Mouse (Mus musculus): ENCODE data around the gene Rsad2.
"Not testable (repeated sequence)": the region's sequence is repeated elsewhere in the genome, so short reads cannot be mapped to it uniquely, and the experiment has no call there.

Gene Rsad2

GRCm38 (mm10) chr12:26446377-26447045 lies 9.7 kb downstream of the Rsad2 start:
- DNase-seq (ENCODE audit: low spot score in 2 of 2), result no peak

DNA sequence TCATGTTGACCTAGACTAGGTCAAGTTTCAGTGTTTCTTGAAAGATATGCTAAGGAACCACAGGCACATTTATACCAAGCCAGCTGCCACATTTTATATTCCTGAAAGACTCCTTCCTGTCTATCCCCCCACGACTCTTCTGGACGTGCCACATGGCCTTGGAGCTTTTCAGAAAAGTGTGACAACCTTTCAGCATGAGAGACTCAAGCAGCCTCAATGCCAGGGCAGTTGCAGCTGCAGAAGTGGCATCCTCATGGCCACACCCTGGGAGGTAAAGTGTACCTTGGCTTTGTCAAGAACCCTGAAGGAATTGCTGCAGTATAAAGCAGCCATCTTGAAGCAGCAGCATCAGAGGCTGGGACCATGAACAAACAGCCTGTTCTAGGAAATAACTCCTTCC lies 11.7 kb downstream of the Rsad2 start:
- no peak for DNase-seq (ENCODE audit: low spot score in 2 of 2)

GRCm38 (mm10) chr12:26444054-26444453 lies 12.2 kb downstream of the Rsad2 start:
- peak; percentile 49 to 65 for DNase-seq (ENCODE audit: low spot score in 2 of 2)

DNA sequence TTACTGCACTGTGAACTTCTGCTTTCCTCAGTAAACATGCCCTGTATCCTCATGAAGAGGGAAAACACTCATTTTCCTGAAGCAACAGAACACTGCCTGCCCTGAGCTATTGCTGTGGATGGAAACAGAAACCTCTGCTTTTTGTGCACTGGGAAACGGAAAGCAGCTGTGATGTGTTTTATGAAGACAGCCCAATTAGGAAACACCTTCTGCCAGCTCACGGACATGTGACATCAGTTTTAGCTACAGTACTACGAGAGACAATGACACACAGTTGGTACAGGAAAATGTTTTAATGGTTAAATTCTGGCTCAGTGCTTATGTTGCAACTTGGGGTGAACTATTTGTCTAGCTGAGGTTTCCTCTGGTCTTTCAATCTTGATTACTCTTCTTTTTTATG lies 16.9 kb downstream of the Rsad2 start:
- DNase-seq (ENCODE audit: low spot score in 2 of 2), result no peak

DNA sequence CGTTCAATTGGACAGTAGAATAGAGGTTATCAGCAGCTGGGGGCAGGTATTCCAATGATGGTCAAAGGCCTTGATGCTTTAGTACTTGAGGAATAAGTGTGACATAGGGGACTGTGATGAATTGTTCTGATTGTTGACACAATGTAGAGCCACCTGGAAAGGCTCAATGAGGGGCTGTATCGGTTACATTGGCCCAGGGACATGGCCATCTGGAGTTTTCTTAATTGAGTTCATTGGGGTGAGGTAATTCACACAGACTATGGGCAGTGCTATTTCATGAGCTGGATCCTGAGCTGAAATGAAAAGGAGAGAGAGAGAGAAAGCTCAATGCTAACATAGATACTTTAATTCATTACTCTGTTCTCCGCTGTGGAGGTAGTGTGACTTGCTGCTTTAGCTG lies 18.3 kb downstream of the Rsad2 start:
- DNase-seq (ENCODE audit: low spot score in 2 of 2), result no peak

- DNase-seq (ENCODE audit: low spot score in 2 of 2), result no peak
These were observed 19.9 kb downstream of the Rsad2 start for GRCm38 (mm10) chr12:26436334-26436733.

DNA sequence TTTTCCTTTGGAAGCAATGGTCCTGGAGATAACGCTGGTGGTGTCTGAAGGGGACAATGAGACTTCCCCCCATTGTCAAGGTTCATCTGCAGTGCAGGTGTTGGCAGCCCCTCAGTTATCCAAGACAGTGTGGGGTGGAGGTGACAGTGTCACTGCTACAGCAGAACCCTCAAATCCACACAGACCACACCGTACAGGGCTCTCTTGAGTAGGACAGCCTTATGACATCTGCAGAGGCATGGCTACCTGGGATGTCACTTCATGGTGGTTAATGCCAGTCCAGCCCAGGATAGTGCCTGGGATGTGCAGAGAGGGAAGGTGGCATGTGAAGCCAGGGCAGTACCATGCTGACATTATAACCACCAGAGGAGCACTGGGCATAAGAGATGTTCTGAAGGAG lies 27.5 kb downstream of the Rsad2 start:
- not testable (repeated sequence) for DNase-seq (ENCODE audit: low spot score in 2 of 2)

- DNase-seq (ENCODE audit: low spot score in 2 of 2), result no peak
These were observed 31.4 kb downstream of the Rsad2 start for GRCm38 (mm10) chr12:26424841-26425240.

GRCm38 (mm10) chr12:26418322-26418721 lies 37.9 kb downstream of the Rsad2 start:
- peak in 1 of 2 experiments; percentile 23 for DNase-seq (ENCODE audit: low spot score in 2 of 2)

GRCm38 (mm10) chr12:26416636-26417295 lies 39.5 kb downstream of the Rsad2 start:
- no peak for DNase-seq (ENCODE audit: low spot score in 2 of 2)

- peak; percentile 82 to 92 for DNase-seq (ENCODE audit: low spot score in 2 of 2)
These were observed 41.0 kb downstream of the Rsad2 start, which contains the start of gene Rnf144a for GRCm38 (mm10) chr12:26415104-26415771. Gene Rnf144a (minus strand): TSS chr12:26415254.

DNA sequence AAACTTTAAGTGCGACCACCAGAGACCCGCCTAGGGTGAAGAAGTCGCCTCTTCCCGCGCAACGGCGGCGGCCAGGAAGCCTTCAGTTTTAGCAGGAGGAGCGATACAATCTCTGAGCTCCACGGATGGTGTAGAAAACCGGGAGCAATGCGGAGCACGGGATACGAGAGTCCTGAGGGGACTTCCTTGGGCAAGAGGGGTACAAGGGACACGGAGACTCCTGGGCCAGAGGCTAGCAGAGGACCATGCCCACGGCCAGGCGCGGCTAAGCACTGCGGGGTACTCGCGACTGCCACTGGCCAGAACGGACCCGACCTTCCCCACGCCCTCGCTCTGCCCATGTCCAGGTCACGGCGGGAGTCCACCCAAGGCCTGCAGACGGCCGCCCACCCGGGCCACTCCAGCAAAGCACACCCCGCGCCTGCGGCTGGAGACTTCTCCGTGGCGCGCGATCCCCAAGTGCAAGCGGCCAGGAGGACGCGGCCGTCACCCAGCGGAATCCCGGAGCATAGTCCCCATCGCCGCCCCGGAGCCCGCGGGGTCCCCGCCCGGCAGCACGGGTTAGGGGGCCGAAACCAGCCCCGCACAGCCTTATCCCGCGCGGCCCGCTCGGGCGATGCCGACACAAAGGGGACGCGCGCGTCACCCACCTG lies 41.7 kb downstream of the Rsad2 start:
- peak in 1 of 2 experiments; percentile 38 for DNase-seq (ENCODE audit: low spot score in 2 of 2)

DNA sequence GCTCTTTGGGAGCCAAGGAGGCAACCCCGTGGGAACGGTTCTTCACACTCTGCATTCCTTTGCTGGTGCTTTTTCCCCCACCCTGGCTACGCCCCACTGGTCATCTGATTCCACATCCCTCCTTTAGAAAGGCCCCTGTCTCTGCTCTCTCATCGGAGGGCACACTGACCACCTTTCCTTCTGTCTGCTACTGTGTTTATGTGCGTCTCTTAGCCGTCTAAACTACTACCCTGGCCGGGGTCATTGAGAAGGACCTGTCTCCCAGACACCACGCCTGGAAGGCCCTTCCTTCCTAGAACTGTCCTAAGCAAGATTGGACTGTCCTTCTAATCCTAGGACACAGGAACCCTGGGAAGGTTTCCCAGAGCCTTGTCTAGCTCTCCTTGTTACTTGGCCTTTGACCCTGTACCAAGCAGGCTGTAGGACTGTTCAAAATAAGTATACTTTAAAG lies 42.3 kb downstream of the Rsad2 start:
- DNase-seq (ENCODE audit: low spot score in 2 of 2), result no peak

GRCm38 (mm10) chr12:26412802-26413201 lies 43.5 kb downstream of the Rsad2 start:
- DNase-seq (ENCODE audit: low spot score in 2 of 2), result no peak

GRCm38 (mm10) chr12:26411841-26412450 lies 44.3 kb downstream of the Rsad2 start:
- no peak for DNase-seq (ENCODE audit: low spot score in 2 of 2)

DNA sequence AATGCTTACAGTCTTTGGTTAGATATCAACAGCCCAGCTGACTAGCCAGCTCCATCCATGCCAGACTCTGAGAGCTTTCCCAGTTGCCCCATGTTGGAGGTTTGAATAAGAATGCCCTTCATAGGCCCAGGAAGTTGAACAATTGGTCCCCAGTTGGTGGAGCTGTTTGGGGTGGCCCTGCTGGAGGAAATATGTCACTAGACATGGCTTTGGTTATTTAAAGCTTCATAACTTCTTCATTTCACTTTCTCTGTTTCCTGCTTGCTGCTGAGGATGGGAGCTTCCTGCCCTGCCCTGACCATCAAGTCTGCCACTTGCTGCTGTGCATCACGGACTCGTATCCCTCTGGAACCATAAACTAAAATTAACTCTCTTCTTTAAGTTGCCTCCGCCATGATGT lies 45.8 kb downstream of the Rsad2 start:
- DNase-seq (ENCODE audit: low spot score in 2 of 2), result no peak

- no peak for DNase-seq (ENCODE audit: low spot score in 2 of 2)
These were observed 47.5 kb downstream of the Rsad2 start for GRCm38 (mm10) chr12:26408707-26409106.

DNA sequence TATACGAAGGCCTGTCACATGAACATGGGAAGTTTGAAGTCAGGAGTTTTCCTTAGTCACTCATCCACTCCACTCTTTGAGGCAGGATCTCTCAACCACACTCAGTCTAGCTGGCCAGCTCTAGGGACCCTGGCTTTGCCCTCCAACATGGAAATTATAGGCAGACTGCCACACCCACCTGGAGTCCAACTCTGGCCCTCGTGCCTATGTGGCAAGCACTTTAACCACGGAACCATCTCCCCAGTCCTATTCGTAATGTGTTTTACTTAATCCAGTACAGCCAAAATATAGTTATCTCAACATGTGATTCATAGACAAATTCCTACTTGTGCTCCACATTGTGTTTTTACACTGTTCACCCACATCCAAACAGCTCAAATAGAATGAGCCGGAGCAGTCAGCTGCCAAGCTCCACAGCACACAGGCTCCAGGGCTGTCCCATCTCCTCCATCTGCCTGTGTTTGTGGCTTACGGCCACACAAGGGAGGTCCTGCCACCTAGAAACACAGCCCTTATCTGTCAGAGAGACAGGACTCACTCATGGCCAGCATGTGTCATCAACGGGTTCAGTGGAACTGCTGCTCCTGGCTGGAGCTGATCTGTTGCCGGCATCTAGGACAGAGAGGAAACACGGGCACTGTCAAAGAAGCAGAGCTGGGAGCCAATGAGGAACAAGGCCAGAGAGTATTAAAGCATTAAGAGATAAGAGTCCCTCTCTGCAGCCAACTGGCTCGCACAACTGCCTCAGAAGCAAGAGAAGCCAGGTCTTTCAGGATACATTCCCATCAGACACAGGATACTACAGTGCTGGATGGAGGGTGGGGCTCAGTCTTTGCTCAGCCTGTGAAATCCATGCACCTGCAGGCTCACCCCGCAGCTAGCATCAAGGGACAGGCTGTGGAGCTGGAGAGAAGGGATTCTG lies 51.2 kb downstream of the Rsad2 start:
- DNase-seq (ENCODE audit: low spot score in 2 of 2), result no peak

DNA sequence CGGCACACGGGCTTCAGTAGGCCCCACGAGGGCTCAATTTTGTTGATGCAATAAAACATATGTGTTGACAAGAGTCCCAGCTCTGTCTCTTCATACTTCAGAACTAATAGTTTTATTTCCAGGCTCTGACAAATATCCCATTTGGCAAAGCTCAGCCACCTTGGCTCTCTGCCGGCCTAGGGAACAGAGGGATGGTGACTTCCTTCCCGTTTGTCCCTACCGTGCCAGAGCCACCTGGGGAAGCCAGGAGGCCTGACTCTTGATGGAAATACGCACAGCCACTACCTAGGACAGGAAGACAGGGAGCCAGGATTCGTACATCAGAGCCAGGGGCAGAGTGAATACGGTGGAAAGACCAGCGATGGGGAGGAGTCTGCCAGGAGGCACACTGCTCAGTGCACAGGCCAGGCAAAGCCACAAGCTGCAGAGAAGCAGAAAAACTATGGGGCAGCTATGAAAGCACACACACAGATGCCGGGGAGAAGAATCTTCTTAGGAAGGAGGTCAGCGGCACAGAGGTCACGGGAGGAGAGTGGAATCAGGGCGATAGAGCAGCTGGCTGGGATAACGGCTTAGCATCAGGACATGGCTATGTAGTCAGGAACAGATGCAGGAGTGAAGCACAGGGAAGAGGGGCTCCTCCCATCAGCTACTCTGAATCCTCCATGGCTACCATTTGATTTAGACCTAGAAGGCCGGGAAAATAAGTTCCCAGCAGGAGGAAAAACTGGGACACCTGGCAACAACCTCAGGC lies 52.7 kb downstream of the Rsad2 start:
- no peak for DNase-seq (ENCODE audit: low spot score in 2 of 2)

All from spleen, postnatal 14 days (tissue).